Mouse (Mus musculus): ENCODE measurements around the gene Usp38. TPM values are rescaled to one million over a fixed set of nuclear protein-coding genes. Genes with fewer than 3 reads are reported as not detected.

Gene Usp38
- total and polyA plus RNA-seq, 3 experiments: 5.1 to 18.9 (median 17.7) TPM

DNA sequence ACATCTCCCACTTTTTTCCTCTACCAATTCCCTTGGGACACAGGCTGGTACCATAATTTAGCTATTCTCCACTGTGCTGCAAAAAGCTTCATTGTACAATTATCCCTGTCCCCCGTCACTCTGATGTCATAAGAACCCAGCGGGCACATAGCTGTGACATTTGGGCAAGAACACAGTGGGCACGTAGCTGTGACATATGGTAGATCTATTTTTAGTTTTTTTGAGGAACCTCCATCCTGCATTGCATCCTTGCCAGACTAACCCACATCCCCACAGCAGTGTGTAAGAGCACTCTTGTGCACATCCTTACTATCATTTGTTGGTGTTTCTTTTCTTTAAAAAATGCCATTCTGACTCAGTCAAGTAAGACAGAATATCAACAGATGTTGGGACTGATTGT lies 71.0 kb downstream of the Usp38 start:
- WGBS: 85% methylated on average over 3 of the region's 3 CpGs
- H3K4me3 ChIP-seq: no peak overlapping the region
- H3K4me1 ChIP-seq (ENCODE audit: control insufficient read depth, insufficient read depth, low read length): peaks cover 3% of the 10 kb centered on the region
- no peak overlapping the region for H3K9ac ChIP-seq (ENCODE audit: low read depth, low read length)
- no peaks in the 10 kb centered on the region; the same call in 1 of the 2 replicates for H3K36me3 ChIP-seq (ENCODE audit: control insufficient read depth, insufficient read depth, low read length)
- no peak overlapping the region for H3K27ac ChIP-seq
- H3K79me2 ChIP-seq (replicated peaks; ENCODE audit: control insufficient read depth, insufficient read depth, low read length): no peaks in the 10 kb centered on the region
- H3K27me3 ChIP-seq (ENCODE audit: control insufficient read depth, insufficient read depth, low read length): no peaks in the 10 kb centered on the region
- intact Hi-C loops (cut with DNase I): no loop called here
- TF ChIP-seq EP300 (IDR thresholded peaks at IDR 0.05; ENCODE audit: insufficient read depth, low read depth, low read length) (no peak), POLR2A (IDR thresholded peaks at IDR 0.05; ENCODE audit: insufficient read depth, low read depth, low read length) (no peak)
- DNase-seq: no peak

DNA sequence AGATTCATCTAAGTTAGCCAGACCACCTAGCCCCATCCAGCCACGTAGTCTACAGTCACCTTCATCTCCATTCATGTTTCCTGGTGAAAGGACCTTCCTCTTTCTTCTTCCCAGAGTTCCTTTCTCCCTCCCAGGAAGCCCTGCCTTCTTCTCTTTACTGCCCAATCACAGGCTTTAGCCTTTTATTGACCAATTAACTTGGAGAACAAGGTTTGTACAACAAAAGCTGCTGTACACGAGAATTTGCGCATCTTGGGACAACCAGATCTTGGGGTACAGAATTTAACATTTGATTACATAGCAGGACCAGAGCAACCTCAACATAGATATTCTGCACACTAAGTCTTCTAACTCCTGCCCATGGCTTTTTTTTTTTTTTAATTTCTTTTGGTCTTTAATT lies 73.1 kb downstream of the Usp38 start:
- no peak for TF ChIP-seq POLR2A (IDR thresholded peaks at IDR 0.05; ENCODE audit: insufficient read depth, low read depth, low read length)
- TF ChIP-seq CTCF (IDR thresholded peaks at IDR 0.05): no peak
- no peak for TF ChIP-seq EP300 (IDR thresholded peaks at IDR 0.05; ENCODE audit: insufficient read depth, low read depth, low read length)
- Histone ChIP-seq H3K79me2 (replicated peaks; ENCODE audit: control insufficient read depth, insufficient read depth, low read length) (no peaks in the 10 kb centered on the region), H3K36me3 (ENCODE audit: control insufficient read depth, insufficient read depth, low read length) (no peaks in the 10 kb centered on the region; the same call in 1 of the 2 replicates), H3K9ac (ENCODE audit: low read depth, low read length) (no peak overlapping the region), H3K4me3 (no peak overlapping the region), H3K4me1 (ENCODE audit: control insufficient read depth, insufficient read depth, low read length) (peaks cover 11% of the 10 kb centered on the region), H3K27ac (no peak overlapping the region), H3K27me3 (ENCODE audit: control insufficient read depth, insufficient read depth, low read length) (no peaks in the 10 kb centered on the region)
- 91% methylated on average over 3 of the region's 3 CpGs for WGBS
- no peak for DNase-seq
- intact Hi-C loops (cut with DNase I): no loop called here

DNA sequence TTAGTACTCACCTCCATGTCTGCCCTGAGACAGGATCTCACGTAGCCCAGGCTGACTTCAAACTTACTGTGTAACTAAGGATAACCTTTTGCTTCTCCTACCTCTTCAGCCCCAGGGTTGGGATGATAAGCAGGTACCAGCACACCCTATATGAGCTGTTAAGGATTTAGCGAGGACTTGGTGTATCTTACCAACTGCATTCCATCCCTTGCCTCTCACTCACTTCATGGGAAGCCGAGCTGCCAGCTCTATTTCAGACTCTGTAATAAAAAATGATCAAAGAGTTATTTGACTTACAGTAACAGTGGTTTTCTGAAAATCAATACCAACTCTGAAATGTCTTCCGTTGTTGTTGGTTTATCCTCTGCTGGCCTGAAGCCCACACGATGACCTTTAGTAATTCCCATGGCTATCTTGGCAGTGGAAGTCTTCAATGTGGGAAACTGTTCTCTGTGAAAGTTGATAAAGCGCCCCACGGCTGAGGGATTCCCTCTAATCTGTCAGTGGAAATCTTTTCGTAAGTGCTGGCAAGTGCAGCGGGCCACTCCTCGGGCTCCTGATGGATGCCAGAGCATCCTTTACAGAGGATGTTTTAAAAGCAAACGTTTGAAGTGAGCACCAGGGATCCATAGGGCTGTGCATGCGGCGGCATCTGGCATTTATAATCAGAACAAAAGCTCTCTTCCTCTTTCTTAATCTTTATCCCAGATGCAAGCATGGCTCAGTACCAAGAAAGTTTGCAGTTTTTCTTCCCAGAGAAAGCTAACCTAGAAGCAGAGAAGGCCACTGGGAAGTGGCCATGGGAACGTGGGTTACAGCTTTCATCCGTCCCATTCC lies 76.7 kb downstream of the Usp38 start:
- H3K27me3 ChIP-seq (ENCODE audit: control insufficient read depth, insufficient read depth, low read length): no peaks in the 10 kb centered on the region
- H3K36me3 ChIP-seq (ENCODE audit: control insufficient read depth, insufficient read depth, low read length): no peaks in the 10 kb centered on the region; the same call in 1 of the 2 replicates
- 0 out of 2 replicates have a peak overlapping the region, but pooled peaks have one; percentile 0 for H3K4me3 ChIP-seq
- no peak for TF ChIP-seq EP300 (IDR thresholded peaks at IDR 0.05; ENCODE audit: insufficient read depth, low read depth, low read length)
- TF ChIP-seq POLR2A (IDR thresholded peaks at IDR 0.05; ENCODE audit: insufficient read depth, low read depth, low read length): no peak
- no peak for TF ChIP-seq CTCF (IDR thresholded peaks at IDR 0.05)
- H3K9ac ChIP-seq (ENCODE audit: low read depth, low read length): no peak overlapping the region; the same call in 1 of the 2 replicates
- H3K27ac ChIP-seq: peak overlapping the region; percentile 47
- H3K79me2 ChIP-seq (replicated peaks; ENCODE audit: control insufficient read depth, insufficient read depth, low read length): no peaks in the 10 kb centered on the region
- peaks cover 11% of the 10 kb centered on the region for H3K4me1 ChIP-seq (ENCODE audit: control insufficient read depth, insufficient read depth, low read length)
- DNase-seq: peak in 1 of 2 experiments; percentile 42
- intact Hi-C loops (cut with DNase I): no loop called here
- 19% methylated on average over 15 of the region's 15 CpGs for WGBS

Other genes with a start within 250 kb of the Usp38 start
- 10 to 100 TPM; 38.3 to 40.2 TPM for gene Gab1, start 134.4 kb downstream of the Usp38 start, total RNA-seq (2021)
- gene Gab1, start 134.4 kb downstream of the Usp38 start, polyA plus RNA-seq (2012; rRNA removed): 32.6 and 55.3 TPM in 2 replicates

All from heart, adult 2 months (tissue).